Mouse (Mus musculus): Measurements from ENCODE around the gene Akap3.

Gene Akap3

GRCm38 (mm10) chr6:126852881-126853280 is at the start of gene Akap3:
Gene Akap3, plus strand, starts transcription at chr6:126853098.

GRCm38 (mm10) chr6:126806783-126807182 is 46.1 kb upstream of the Akap3 start:
- WGBS: 88% methylated on average over 3 of the region's 3 CpGs

- WGBS: 27% methylated on average over 4 of the region's 4 CpGs
Observed at GRCm38 (mm10) chr6:126808134-126808533, 44.8 kb upstream of the Akap3 start.

- WGBS: 46% methylated on average over 8 of the region's 8 CpGs
Observed at GRCm38 (mm10) chr6:126808561-126808960, 44.3 kb upstream of the Akap3 start.

GRCm38 (mm10) chr6:126811481-126811880 is 41.4 kb upstream of the Akap3 start:
- WGBS: 91% methylated on average over 4 of the region's 4 CpGs

GRCm38 (mm10) chr6:126815206-126815750 is 37.6 kb upstream of the Akap3 start:
- WGBS: 65% methylated on average over 6 of the region's 6 CpGs

- 92% methylated on average over 8 of the region's 8 CpGs for WGBS
Observed at GRCm38 (mm10) chr6:126816338-126816737, 36.6 kb upstream of the Akap3 start.

GRCm38 (mm10) chr6:126823087-126823486 is 29.8 kb upstream of the Akap3 start:
- WGBS: 37% methylated on average over 3 of the region's 3 CpGs

- WGBS: 75% methylated on average over 8 of the region's 8 CpGs
Observed at GRCm38 (mm10) chr6:126836628-126837027, 16.3 kb upstream of the Akap3 start.

- 3% methylated on average over 46 of the region's 46 CpGs for WGBS
Observed at GRCm38 (mm10) chr6:126848712-126849704, 3.9 kb upstream of the Akap3 start, which contains the start of gene Ndufa9. Gene Ndufa9, minus strand, starts transcription at chr6:126849136.

- WGBS: 83% methylated on average over 8 of the region's 8 CpGs
Observed at GRCm38 (mm10) chr6:126877118-126877517, 24.2 kb downstream of the Akap3 start.

GRCm38 (mm10) chr6:126907378-126907777 is 54.5 kb downstream of the Akap3 start:
- 80% methylated on average over 4 of the region's 5 CpGs for WGBS

GRCm38 (mm10) chr6:126907876-126908275 is 55.0 kb downstream of the Akap3 start:
- WGBS: 59% methylated on average over 3 of the region's 3 CpGs

GRCm38 (mm10) chr6:126910727-126911126 is 57.8 kb downstream of the Akap3 start:
- 60% methylated on average over 4 of the region's 4 CpGs for WGBS

- 83% methylated on average over 5 of the region's 5 CpGs for WGBS
Observed at GRCm38 (mm10) chr6:126914928-126915327, 62.0 kb downstream of the Akap3 start.

GRCm38 (mm10) chr6:126921111-126921881 is 68.4 kb downstream of the Akap3 start, which contains the start of gene Dyrk4:
Gene Dyrk4, minus strand, starts transcription at chr6:126921839.
- WGBS: 31% methylated on average over 21 of the region's 21 CpGs
